Mouse (Mus musculus): ENCODE measurements around the gene 6030458C11Rik. TPM values are rescaled to one million over a fixed set of nuclear protein-coding genes. Genes with fewer than 3 reads are reported as not detected.
"Not testable (repeated sequence)": the region's sequence is repeated elsewhere in the genome, so short reads cannot be mapped to it uniquely, and the experiment has no call there.

6030458C11Rik gene
- polyA plus RNA-seq, 1 experiment from 2014 or later, result 44.6 TPM

- no peak overlapping the region for H3K4me3 ChIP-seq
- WGBS, result 88% methylated on average over 4 of the region's 4 CpGs
- H3K27ac ChIP-seq (replicated peaks), result no peak overlapping the region
- no peaks in the 10 kb centered on the region for H3K4me1 ChIP-seq
- no peaks in the 10 kb centered on the region for H3K9me3 ChIP-seq (replicated peaks)
- no peaks in the 10 kb centered on the region for H3K27me3 ChIP-seq (ENCODE audit: low read depth, poor library complexity, severe bottlenecking)
- peaks cover 45% of the 10 kb centered on the region for H3K36me3 ChIP-seq
- DNase-seq (ENCODE audit: low spot score), result no peak
These were observed 19.4 kb downstream of the 6030458C11Rik start for GRCm38 (mm10) chr15:12805071-12805470.

GRCm38 (mm10) chr15:12801142-12801506, 23.3 kb downstream of the 6030458C11Rik start:
- not testable (repeated sequence) for H3K36me3 ChIP-seq; H3K9me3 ChIP-seq (replicated peaks); H3K4me1 ChIP-seq; H3K27me3 ChIP-seq (ENCODE audit: low read depth, poor library complexity, severe bottlenecking); H3K27ac ChIP-seq (replicated peaks); DNase-seq (ENCODE audit: low spot score); H3K4me3 ChIP-seq
- WGBS, result 79% methylated on average over 2 of the region's 2 CpGs

GRCm38 (mm10) chr15:12800405-12801141, 23.9 kb downstream of the 6030458C11Rik start:
- WGBS, result 68% methylated on average over 15 of the region's 15 CpGs
- DNase-seq (ENCODE audit: low spot score), result no peak
- H3K36me3 ChIP-seq, result no peaks in the 10 kb centered on the region
- no peaks in the 10 kb centered on the region for H3K9me3 ChIP-seq (replicated peaks)
- H3K4me1 ChIP-seq, result peaks cover 4% of the 10 kb centered on the region; the same call in 1 of the 2 replicates
- no peak overlapping the region for H3K4me3 ChIP-seq
- H3K27ac ChIP-seq (replicated peaks), result no peak overlapping the region
- no peaks in the 10 kb centered on the region for H3K27me3 ChIP-seq (ENCODE audit: low read depth, poor library complexity, severe bottlenecking)

- no peaks in the 10 kb centered on the region for H3K9me3 ChIP-seq (replicated peaks)
- no peak for DNase-seq (ENCODE audit: low spot score)
- H3K4me3 ChIP-seq, result no peak overlapping the region
- WGBS, result 86% methylated on average over 6 of the region's 6 CpGs
- H3K27ac ChIP-seq (replicated peaks), result no peak overlapping the region
- H3K4me1 ChIP-seq, result peaks cover 9% of the 10 kb centered on the region
- H3K27me3 ChIP-seq (ENCODE audit: low read depth, poor library complexity, severe bottlenecking), result no peaks in the 10 kb centered on the region
- no peaks in the 10 kb centered on the region for H3K36me3 ChIP-seq
These were observed 26.4 kb downstream of the 6030458C11Rik start for GRCm38 (mm10) chr15:12798043-12798442.

GRCm38 (mm10) chr15:12795909-12796470, 28.5 kb downstream of the 6030458C11Rik start:
- Histone ChIP-seq H3K27ac (replicated peaks) (no peak overlapping the region), H3K4me1 (peaks cover 9% of the 10 kb centered on the region), H3K27me3 (ENCODE audit: low read depth, poor library complexity, severe bottlenecking) (no peaks in the 10 kb centered on the region), H3K4me3 (no peak overlapping the region), H3K36me3 (no peaks in the 10 kb centered on the region), H3K9me3 (replicated peaks) (no peaks in the 10 kb centered on the region)
- DNase-seq (ENCODE audit: low spot score), result no peak
- WGBS, result 35% methylated on average over 13 of the region's 13 CpGs

- DNase-seq (ENCODE audit: low spot score), result peak; percentile 42
- no peaks in the 10 kb centered on the region for H3K36me3 ChIP-seq
- H3K4me3 ChIP-seq, result no peak overlapping the region
- WGBS, result 3% methylated on average over 2 of the region's 2 CpGs
- H3K9me3 ChIP-seq (replicated peaks), result no peaks in the 10 kb centered on the region
- peaks cover 9% of the 10 kb centered on the region for H3K4me1 ChIP-seq
- H3K27ac ChIP-seq (replicated peaks), result no peak overlapping the region
- no peaks in the 10 kb centered on the region for H3K27me3 ChIP-seq (ENCODE audit: low read depth, poor library complexity, severe bottlenecking)
These were observed 29.0 kb downstream of the 6030458C11Rik start for GRCm38 (mm10) chr15:12795457-12795894.

GRCm38 (mm10) chr15:12794311-12794710, 30.1 kb downstream of the 6030458C11Rik start:
- H3K4me3 ChIP-seq, result no peak overlapping the region

GRCm38 (mm10) chr15:12789406-12789867, 35.0 kb downstream of the 6030458C11Rik start:
- Histone ChIP-seq H3K4me1 (peaks cover 18% of the 10 kb centered on the region), H3K27me3 (ENCODE audit: low read depth, poor library complexity, severe bottlenecking) (no peaks in the 10 kb centered on the region), H3K4me3 (no peak overlapping the region), H3K9me3 (replicated peaks) (no peaks in the 10 kb centered on the region), H3K27ac (replicated peaks) (peak overlapping the region; percentile 82), H3K36me3 (no peaks in the 10 kb centered on the region)
- DNase-seq (ENCODE audit: low spot score), result peak; percentile 37
- 23% methylated on average over 10 of the region's 10 CpGs for WGBS

More at GRCm38 (mm10) chr15:12794311-12794710, 30.1 kb downstream of the 6030458C11Rik start:
- Histone ChIP-seq H3K36me3 (no peaks in the 10 kb centered on the region), H3K27me3 (ENCODE audit: low read depth, poor library complexity, severe bottlenecking) (no peaks in the 10 kb centered on the region), H3K4me1 (peaks cover 15% of the 10 kb centered on the region), H3K27ac (replicated peaks) (no peak overlapping the region), H3K9me3 (replicated peaks) (no peaks in the 10 kb centered on the region)
- DNase-seq (ENCODE audit: low spot score), result no peak
- 53% methylated on average over 6 of the region's 6 CpGs for WGBS

GRCm38 (mm10) chr15:12788536-12788935, 35.9 kb downstream of the 6030458C11Rik start:
- WGBS, result 81% methylated on average over 5 of the region's 5 CpGs
- DNase-seq (ENCODE audit: low spot score), result no peak
- Histone ChIP-seq H3K36me3 (no peaks in the 10 kb centered on the region), H3K4me1 (peaks cover 14% of the 10 kb centered on the region), H3K27me3 (ENCODE audit: low read depth, poor library complexity, severe bottlenecking) (no peaks in the 10 kb centered on the region), H3K9me3 (replicated peaks) (no peaks in the 10 kb centered on the region), H3K4me3 (no peak overlapping the region), H3K27ac (replicated peaks) (peak overlapping the region; percentile 82; the same call in 1 of the 2 replicates)

- DNase-seq (ENCODE audit: low spot score), result no peak
- Histone ChIP-seq H3K4me3 (no peak overlapping the region), H3K4me1 (no peaks in the 10 kb centered on the region), H3K36me3 (no peaks in the 10 kb centered on the region), H3K27ac (replicated peaks) (no peak overlapping the region), H3K27me3 (ENCODE audit: low read depth, poor library complexity, severe bottlenecking) (no peaks in the 10 kb centered on the region), H3K9me3 (replicated peaks) (peaks cover 2% of the 10 kb centered on the region; the same call in 1 of the 2 replicates)
- 85% methylated on average over 13 of the region's 16 CpGs for WGBS
These were observed 42.6 kb downstream of the 6030458C11Rik start for GRCm38 (mm10) chr15:12781729-12782326.

GRCm38 (mm10) chr15:12781296-12781695, 43.2 kb downstream of the 6030458C11Rik start:
- 89% methylated on average over 6 of the region's 6 CpGs for WGBS
- DNase-seq (ENCODE audit: low spot score), result no peak

GRCm38 (mm10) chr15:12774149-12774753, 50.2 kb downstream of the 6030458C11Rik start:
- no peak for DNase-seq (ENCODE audit: low spot score)
- peaks cover 11% of the 10 kb centered on the region for H3K4me1 ChIP-seq
- 84% methylated on average over 11 of the region's 11 CpGs for WGBS
- H3K9me3 ChIP-seq (replicated peaks), result peaks cover 9% of the 10 kb centered on the region; the same call in 1 of the 2 replicates
- no peaks in the 10 kb centered on the region for H3K36me3 ChIP-seq
- 0 out of 2 replicates have a peak overlapping the region, but pooled peaks have one; percentile 58 for H3K27ac ChIP-seq (replicated peaks)
- H3K4me3 ChIP-seq, result no peak overlapping the region
- H3K27me3 ChIP-seq (ENCODE audit: low read depth, poor library complexity, severe bottlenecking), result no peaks in the 10 kb centered on the region

More at GRCm38 (mm10) chr15:12781296-12781695, 43.2 kb downstream of the 6030458C11Rik start:
- Histone ChIP-seq H3K27me3 (ENCODE audit: low read depth, poor library complexity, severe bottlenecking) (no peaks in the 10 kb centered on the region), H3K36me3 (no peaks in the 10 kb centered on the region), H3K4me3 (no peak overlapping the region), H3K27ac (replicated peaks) (0 out of 2 replicates have a peak overlapping the region, but pooled peaks have one; percentile 23), H3K9me3 (replicated peaks) (peaks cover 8% of the 10 kb centered on the region; the same call in 1 of the 2 replicates), H3K4me1 (no peaks in the 10 kb centered on the region)
